Mouse (Mus musculus) liver, adult 2 months (tissue): ENCODE results near the gene Gm5934. TPM values are rescaled to one million over a fixed set of nuclear protein-coding genes. Genes with fewer than 3 reads are reported as not detected.
"Not testable (repeated sequence)": the region's sequence is repeated elsewhere in the genome, so short reads cannot be mapped to it uniquely, and the experiment has no call there.

ENCODE experiments used
- DNase-seq: peaks from one replicate; pipeline ENCODE4 v3.0.0-alpha.2; 2011; ENCODE audit warnings: low read depth, low spot score; ENCODE audit errors: extremely low read depth
- H3K27ac ChIP-seq: fragments of 200-500 bp; replicated peaks from 2 replicates; pipeline ENCODE4 v1.5.1; 2012; ENCODE audit warnings: low read depth, mild to moderate bottlenecking, control low read depth, inconsistent platforms, low read length; ENCODE audit not compliant: insufficient read depth
- H3K27me3 ChIP-seq: fragments of 200-500 bp; 2 replicates; pipeline ENCODE4 v1.6.1; 2012; ENCODE audit warnings: mild to moderate bottlenecking, moderate library complexity, low read length, inconsistent platforms; ENCODE audit not compliant: control insufficient read depth, insufficient read depth
- H3K36me3 ChIP-seq: fragments of 200-500 bp; 2 replicates; pipeline ENCODE4 v1.6.1; 2012; ENCODE audit warnings: low read length, inconsistent platforms; ENCODE audit not compliant: control insufficient read depth, insufficient read depth
- H3K4me1 ChIP-seq: fragments of 200-500 bp; 2 replicates; pipeline ENCODE4 v1.6.1; 2011; ENCODE audit warnings: low read length; ENCODE audit not compliant: control insufficient read depth, insufficient read depth
- H3K4me3 ChIP-seq: fragments of 200-500 bp; 2 replicates; pipeline ENCODE4 v1.5.1; 2011; ENCODE audit warnings: low read depth, mild to moderate bottlenecking, control low read depth, low read length, moderate library complexity; ENCODE audit not compliant: insufficient read depth
- H3K79me2 ChIP-seq: fragments of 200-500 bp; 2 replicates; pipeline ENCODE4 v1.6.1; 2012; ENCODE audit warnings: inconsistent platforms, mild to moderate bottlenecking, low read length, moderate library complexity; ENCODE audit not compliant: control insufficient read depth, insufficient read depth
- H3K9ac ChIP-seq: fragments of 200-500 bp; 2 replicates; pipeline ENCODE4 v1.6.1; 2012; ENCODE audit warnings: low read depth, mild to moderate bottlenecking, control low read depth, inconsistent platforms, low read length
- WGBS: fragments of 180-500 bp; shearing (Covaris S2); methylation state at CpG from one replicate; pipeline ENCODE4 v1.1.7; 2018; 5-methylcytosine and 5-hydroxymethylcytosine counted together
- polyA plus RNA-seq: library from polyadenylated mRNA; depleted of rRNA; stranded (reverse); fragments of >200 nt; gene quantifications from 2 replicates; pipeline ENCODE4 v1.2.3, GENCODE M21; 2012; rRNA removed
- total RNA-seq: library from RNA; depleted of rRNA; stranded (reverse); fragments of >200 nt; gene quantifications from 2 replicates; pipeline ENCODE4 v1.2.3, GENCODE M21; 2014; rRNA removed

Gm5934 gene
- total RNA-seq = not detected in 2 replicates
- not detected in 2 replicates for polyA plus RNA-seq

DNA sequence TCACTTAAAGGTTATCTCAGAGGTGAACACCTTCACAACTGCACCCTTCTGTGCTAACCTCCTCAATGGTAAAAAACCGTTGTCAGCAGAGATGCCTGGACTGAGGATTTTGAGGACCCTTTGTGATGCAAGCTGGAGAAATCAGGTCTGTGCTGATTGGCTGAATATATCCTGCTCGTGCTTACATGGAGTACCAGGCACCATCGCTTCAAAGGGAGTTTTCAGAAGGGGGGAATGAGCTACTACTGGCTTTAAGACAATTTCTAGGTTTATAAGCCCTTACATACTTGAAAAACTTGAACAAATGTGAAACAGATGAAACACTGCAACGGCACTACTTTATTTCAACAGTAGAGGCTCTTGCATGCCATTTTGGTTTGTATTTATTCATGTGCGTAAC lies at the start of gene Gm5934:
Gene Gm5934 (minus strand): TSS at position 101 of the 400 bp plus-strand sequence.
- not testable (repeated sequence) for H3K79me2 ChIP-seq, H3K27me3 ChIP-seq, H3K9ac ChIP-seq, H3K36me3 ChIP-seq, H3K4me3 ChIP-seq, H3K4me1 ChIP-seq, DNase-seq, H3K27ac ChIP-seq
- 79% methylated on average over 5 of the region's 5 CpGs for WGBS

Other genes with a start within 250 kb of the Gm5934 start
- gene Gm4297, start 74.1 kb upstream of the Gm5934 start, total RNA-seq = not detected in 2 replicates
- gene Gm4297, start 74.1 kb upstream of the Gm5934 start, polyA plus RNA-seq = not detected in 2 replicates